Mouse (Mus musculus) E14TG2a.4 (cell line): ENCODE data around the gene Spns1.

Experiments used
- CTCF ChIP-seq: conservative IDR thresholded peaks from 2 replicates; pipeline ENCODE4 v1.5.1; 2014; ENCODE audit warnings: low read length
- NANOG ChIP-seq: IDR thresholded peaks from 2 replicates; pipeline ENCODE4 v1.6.1; 2014; ENCODE audit warnings: borderline replicate concordance, low read length, mixed read lengths
- POU5F1 ChIP-seq: IDR thresholded peaks from 2 replicates; pipeline ENCODE4 v1.6.1; 2014; ENCODE audit warnings: low read length, borderline replicate concordance

DNA sequence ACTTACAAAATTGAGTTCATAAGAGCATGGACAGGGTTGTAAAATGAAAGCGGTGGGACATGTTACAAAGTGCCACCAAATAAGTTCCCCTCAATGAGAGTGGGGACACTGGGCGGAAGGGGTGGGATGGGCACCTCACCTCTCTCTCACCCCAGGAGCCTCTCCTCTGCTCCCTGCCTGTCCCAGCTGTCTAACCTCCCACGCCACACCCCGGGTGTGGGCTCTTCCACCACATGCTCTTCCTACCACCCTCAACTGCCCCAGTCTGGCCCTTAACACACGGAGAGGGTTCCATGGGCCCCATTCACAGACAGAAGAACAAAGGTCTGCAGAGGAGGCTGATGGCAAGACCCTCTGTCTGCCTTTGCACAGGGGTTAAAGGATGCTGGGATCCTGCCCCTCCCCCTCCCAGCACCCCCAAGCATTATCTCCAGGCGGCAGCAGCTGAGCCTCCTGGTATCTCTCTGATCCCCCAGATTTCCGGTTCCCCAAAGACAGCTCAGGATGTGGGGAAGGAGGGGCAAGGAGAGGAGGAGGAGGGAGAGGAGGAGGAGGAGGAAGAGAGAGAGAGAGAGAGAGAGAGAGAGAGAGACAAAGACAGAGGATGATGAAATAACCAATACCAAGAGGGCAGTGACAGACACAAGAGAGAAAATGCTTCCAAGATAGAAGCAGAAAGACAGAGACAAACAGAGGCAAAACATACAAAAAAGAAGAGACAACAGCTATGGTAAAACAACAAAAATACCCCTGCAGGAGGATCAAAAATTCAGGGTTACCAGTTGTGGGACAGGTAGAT, 20.3 kb downstream of the Spns1 start:
- TF ChIP-seq CTCF: no peak
- TF ChIP-seq POU5F1: no peak
- no peak for TF ChIP-seq NANOG
